Mouse (Mus musculus): ENCODE results near the gene Npas3. TPM values are rescaled to one million over a fixed set of nuclear protein-coding genes. Genes with fewer than 3 reads are reported as not detected.

The Npas3 gene
- polyA plus RNA-seq, 1 experiment from 2014 or later: 2.0 TPM

GRCm38 (mm10) chr12:54052939-54053338 lies 804.5 kb downstream of the Npas3 start:
- WGBS: 62% methylated on average over 3 of the region's 3 CpGs
- no peak for ATAC-seq (replicated peaks; ENCODE audit: low FRiP score)

DNA sequence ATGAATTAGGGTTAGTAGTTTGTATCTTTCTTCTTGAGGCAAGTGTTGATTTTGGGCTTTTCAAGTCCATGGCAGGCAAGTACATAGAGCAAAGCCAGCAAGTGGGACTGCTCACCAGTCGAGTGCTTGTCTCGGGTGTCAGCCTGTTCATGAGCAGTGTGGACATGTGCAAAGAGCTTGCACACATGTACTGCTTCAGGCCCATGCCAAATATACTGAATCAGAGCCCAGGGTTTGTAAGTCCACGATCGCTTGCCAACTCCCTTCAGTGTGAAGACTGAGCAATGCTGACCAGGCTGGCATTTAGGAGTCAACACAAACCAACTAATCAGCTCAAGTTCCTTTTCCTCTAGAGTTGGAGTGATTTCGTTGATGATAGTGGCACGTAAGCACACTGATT lies 805.1 kb downstream of the Npas3 start:
- Histone ChIP-seq H3K4me3 (ENCODE audit: low read depth, low read length) (no peak overlapping the region), H3K9me3 (ENCODE audit: control insufficient read depth, low read length) (no peaks in the 10 kb centered on the region), H3K4me1 (replicated peaks; ENCODE audit: control insufficient read depth, insufficient read depth, low read length) (no peaks in the 10 kb centered on the region), H3K4me2 (no peak overlapping the region), H3K9ac (ENCODE audit: low read depth, low read length) (no peak overlapping the region), H3K27ac (ENCODE audit: low read depth, low read length) (no peak overlapping the region), H3K27me3 (replicated peaks; ENCODE audit: control insufficient read depth, insufficient read depth, low read length) (no peaks in the 10 kb centered on the region; the same call in 1 of the 2 replicates), H3K36me3 (ENCODE audit: control insufficient read depth, insufficient read depth, low read length) (no peaks in the 10 kb centered on the region)
- ATAC-seq (replicated peaks; ENCODE audit: low FRiP score): no peak
- 90% methylated on average over 6 of the region's 6 CpGs for WGBS
- no peak for DNase-seq (ENCODE audit: low spot score)

More at GRCm38 (mm10) chr12:54052939-54053338, 804.5 kb downstream of the Npas3 start:
- Histone ChIP-seq H3K4me2 (no peak overlapping the region), H3K9ac (ENCODE audit: low read depth, low read length) (no peak overlapping the region), H3K27ac (ENCODE audit: low read depth, low read length) (no peak overlapping the region), H3K9me3 (ENCODE audit: control insufficient read depth, low read length) (no peaks in the 10 kb centered on the region), H3K4me3 (ENCODE audit: low read depth, low read length) (no peak overlapping the region), H3K4me1 (replicated peaks; ENCODE audit: control insufficient read depth, insufficient read depth, low read length) (no peaks in the 10 kb centered on the region), H3K27me3 (replicated peaks; ENCODE audit: control insufficient read depth, insufficient read depth, low read length) (no peaks in the 10 kb centered on the region; the same call in 1 of the 2 replicates), H3K36me3 (ENCODE audit: control insufficient read depth, insufficient read depth, low read length) (no peaks in the 10 kb centered on the region)
- DNase-seq (ENCODE audit: low spot score): no peak

DNA sequence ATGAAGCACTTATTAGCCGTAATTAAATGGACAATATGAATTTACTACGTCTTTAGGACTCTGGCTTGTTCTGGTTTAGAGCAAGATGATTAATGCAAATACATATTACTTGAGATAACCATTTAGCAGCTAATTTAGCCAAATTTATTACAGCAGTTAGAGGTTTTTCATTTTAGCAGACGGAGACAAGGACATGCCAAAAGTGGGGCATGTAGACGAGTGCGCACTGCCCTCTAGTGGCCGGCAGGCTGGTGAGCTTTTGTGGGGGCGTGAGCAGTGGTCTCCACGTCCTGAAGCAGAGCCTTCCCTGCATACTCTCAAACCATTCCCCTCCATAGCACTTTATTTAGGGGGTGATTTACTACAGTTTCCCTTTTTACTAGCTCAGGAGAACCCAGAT lies 812.3 kb downstream of the Npas3 start:
- Histone ChIP-seq H3K4me2 (no peak overlapping the region), H3K9ac (ENCODE audit: low read depth, low read length) (no peak overlapping the region), H3K36me3 (ENCODE audit: control insufficient read depth, insufficient read depth, low read length) (no peaks in the 10 kb centered on the region), H3K27me3 (replicated peaks; ENCODE audit: control insufficient read depth, insufficient read depth, low read length) (peaks cover 3% of the 10 kb centered on the region; the same call in 1 of the 2 replicates), H3K27ac (ENCODE audit: low read depth, low read length) (no peak overlapping the region), H3K9me3 (ENCODE audit: control insufficient read depth, low read length) (no peaks in the 10 kb centered on the region), H3K4me1 (replicated peaks; ENCODE audit: control insufficient read depth, insufficient read depth, low read length) (no peaks in the 10 kb centered on the region), H3K4me3 (ENCODE audit: low read depth, low read length) (no peak overlapping the region)
- ATAC-seq (replicated peaks; ENCODE audit: low FRiP score) (no peak), DNase-seq (ENCODE audit: low spot score) (peak; percentile 68)
- 18% methylated on average over 8 of the region's 8 CpGs for WGBS

DNA sequence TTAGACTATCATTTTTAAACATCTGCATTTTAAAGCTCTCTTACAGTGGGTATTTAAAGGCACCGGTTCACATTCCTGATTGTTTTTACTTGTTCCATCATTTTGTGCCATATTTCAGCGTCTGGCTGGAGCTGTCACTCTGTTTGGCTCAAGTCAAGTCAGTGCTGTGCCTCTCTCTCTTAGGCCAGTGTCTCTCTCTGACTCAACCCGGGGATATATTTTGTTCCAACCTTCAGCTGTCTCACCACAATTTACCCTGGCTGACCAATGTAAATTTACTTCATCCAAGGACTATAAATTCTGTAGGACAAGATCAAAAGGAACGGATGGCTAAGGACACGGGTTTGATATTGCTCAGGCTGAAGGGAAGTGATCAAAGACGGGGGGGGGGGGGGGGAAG lies 812.7 kb downstream of the Npas3 start:
- Histone ChIP-seq H3K9me3 (ENCODE audit: control insufficient read depth, low read length) (no peaks in the 10 kb centered on the region), H3K27ac (ENCODE audit: low read depth, low read length) (no peak overlapping the region), H3K27me3 (replicated peaks; ENCODE audit: control insufficient read depth, insufficient read depth, low read length) (peaks cover 3% of the 10 kb centered on the region; the same call in 1 of the 2 replicates), H3K4me3 (ENCODE audit: low read depth, low read length) (no peak overlapping the region), H3K4me1 (replicated peaks; ENCODE audit: control insufficient read depth, insufficient read depth, low read length) (no peaks in the 10 kb centered on the region), H3K36me3 (ENCODE audit: control insufficient read depth, insufficient read depth, low read length) (no peaks in the 10 kb centered on the region), H3K9ac (ENCODE audit: low read depth, low read length) (no peak overlapping the region), H3K4me2 (no peak overlapping the region)
- ATAC-seq (replicated peaks; ENCODE audit: low FRiP score) (no peak), DNase-seq (ENCODE audit: low spot score) (no peak)
- WGBS: 56% methylated on average over 6 of the region's 6 CpGs

GRCm38 (mm10) chr12:54064986-54065385 lies 816.5 kb downstream of the Npas3 start:
- no peak for ATAC-seq (replicated peaks; ENCODE audit: low FRiP score)
- WGBS: 77% methylated on average over 16 of the region's 16 CpGs

DNA sequence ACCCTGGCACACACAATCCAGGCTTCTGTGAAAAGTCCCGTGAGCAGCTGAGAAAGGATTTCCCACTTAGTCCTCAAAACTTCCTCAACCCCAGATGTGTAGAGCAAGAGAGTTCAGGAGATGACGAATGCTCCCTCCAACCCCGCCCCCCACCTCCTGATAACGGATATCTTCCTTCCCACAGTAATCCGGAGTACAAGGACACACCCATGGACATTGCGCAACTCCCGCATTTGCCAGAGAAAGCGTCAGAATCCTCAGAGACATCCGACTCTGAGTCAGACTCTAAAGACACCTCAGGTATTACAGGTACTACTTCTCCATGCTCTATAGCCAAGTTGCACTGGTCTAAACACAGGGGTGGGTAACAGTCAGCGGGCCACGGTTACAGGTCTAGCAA lies 817.1 kb downstream of the Npas3 start:
- H3K4me3 ChIP-seq (ENCODE audit: low read depth, low read length): no peak overlapping the region
- WGBS: 33% methylated on average over 11 of the region's 11 CpGs
- ATAC-seq (replicated peaks; ENCODE audit: low FRiP score) (no peak), DNase-seq (ENCODE audit: low spot score) (no peak)
- peaks cover 9% of the 10 kb centered on the region for H3K4me1 ChIP-seq (replicated peaks; ENCODE audit: control insufficient read depth, insufficient read depth, low read length)
- H3K36me3 ChIP-seq (ENCODE audit: control insufficient read depth, insufficient read depth, low read length): no peaks in the 10 kb centered on the region
- H3K4me2 ChIP-seq: no peak overlapping the region
- H3K9me3 ChIP-seq (ENCODE audit: control insufficient read depth, low read length): no peaks in the 10 kb centered on the region
- H3K9ac ChIP-seq (ENCODE audit: low read depth, low read length): no peak overlapping the region
- no peak overlapping the region for H3K27ac ChIP-seq (ENCODE audit: low read depth, low read length)
- H3K27me3 ChIP-seq (replicated peaks; ENCODE audit: control insufficient read depth, insufficient read depth, low read length): peaks cover 34% of the 10 kb centered on the region

More at GRCm38 (mm10) chr12:54064986-54065385, 816.5 kb downstream of the Npas3 start:
- Histone ChIP-seq H3K9ac (ENCODE audit: low read depth, low read length) (no peak overlapping the region), H3K9me3 (ENCODE audit: control insufficient read depth, low read length) (no peaks in the 10 kb centered on the region), H3K27me3 (replicated peaks; ENCODE audit: control insufficient read depth, insufficient read depth, low read length) (peaks cover 34% of the 10 kb centered on the region), H3K36me3 (ENCODE audit: control insufficient read depth, insufficient read depth, low read length) (no peaks in the 10 kb centered on the region), H3K4me2 (no peak overlapping the region), H3K27ac (ENCODE audit: low read depth, low read length) (no peak overlapping the region), H3K4me1 (replicated peaks; ENCODE audit: control insufficient read depth, insufficient read depth, low read length) (peaks cover 9% of the 10 kb centered on the region), H3K4me3 (ENCODE audit: low read depth, low read length) (no peak overlapping the region)
- DNase-seq (ENCODE audit: low spot score): no peak

DNA sequence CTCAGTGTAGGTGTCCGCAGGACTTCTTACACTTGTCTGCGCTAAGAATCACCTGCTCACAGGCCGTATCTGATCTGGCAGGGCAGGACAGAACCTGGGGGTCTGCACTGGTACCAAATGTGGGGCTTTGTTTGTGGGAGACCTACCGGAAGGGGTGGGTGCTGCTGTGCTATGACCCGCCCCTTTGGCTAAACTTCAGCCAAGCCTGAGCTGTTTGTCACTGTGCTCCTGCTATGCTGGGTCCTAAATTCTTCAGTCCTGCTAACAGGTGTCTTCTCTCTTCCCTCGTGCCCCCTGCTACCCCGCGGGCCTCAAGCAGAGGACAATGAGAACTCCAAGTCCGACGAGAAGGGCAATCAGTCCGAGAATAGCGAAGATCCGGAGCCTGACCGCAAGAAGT lies 818.9 kb downstream of the Npas3 start:
- Histone ChIP-seq H3K27me3 (replicated peaks; ENCODE audit: control insufficient read depth, insufficient read depth, low read length) (peaks cover 34% of the 10 kb centered on the region), H3K4me2 (peak overlapping the region; percentile 69), H3K9ac (ENCODE audit: low read depth, low read length) (no peak overlapping the region), H3K36me3 (ENCODE audit: control insufficient read depth, insufficient read depth, low read length) (no peaks in the 10 kb centered on the region), H3K4me3 (ENCODE audit: low read depth, low read length) (peak overlapping the region; percentile 40), H3K27ac (ENCODE audit: low read depth, low read length) (no peak overlapping the region), H3K9me3 (ENCODE audit: control insufficient read depth, low read length) (no peaks in the 10 kb centered on the region), H3K4me1 (replicated peaks; ENCODE audit: control insufficient read depth, insufficient read depth, low read length) (peaks cover 9% of the 10 kb centered on the region)
- DNase-seq (ENCODE audit: low spot score): peak; percentile 38
- 34% methylated on average over 14 of the region's 14 CpGs for WGBS
- ATAC-seq (replicated peaks; ENCODE audit: low FRiP score): no peak

GRCm38 (mm10) chr12:54067886-54068756 lies 819.6 kb downstream of the Npas3 start:
- 6% methylated on average over 82 of the region's 84 CpGs for WGBS
- no peak overlapping the region for H3K9ac ChIP-seq (ENCODE audit: low read depth, low read length)
- peak overlapping the region; percentile 69 for H3K4me2 ChIP-seq
- no peaks in the 10 kb centered on the region for H3K9me3 ChIP-seq (ENCODE audit: control insufficient read depth, low read length)
- peak; percentile 31; the same call in 1 of the 2 replicates for ATAC-seq (replicated peaks; ENCODE audit: low FRiP score)
- no peak overlapping the region for H3K27ac ChIP-seq (ENCODE audit: low read depth, low read length)
- peak overlapping the region; percentile 40 for H3K4me3 ChIP-seq (ENCODE audit: low read depth, low read length)
- H3K4me1 ChIP-seq (replicated peaks; ENCODE audit: control insufficient read depth, insufficient read depth, low read length): peaks cover 9% of the 10 kb centered on the region
- H3K36me3 ChIP-seq (ENCODE audit: control insufficient read depth, insufficient read depth, low read length): no peaks in the 10 kb centered on the region
- DNase-seq (ENCODE audit: low spot score): peak; percentile 58
- peaks cover 34% of the 10 kb centered on the region for H3K27me3 ChIP-seq (replicated peaks; ENCODE audit: control insufficient read depth, insufficient read depth, low read length)

DNA sequence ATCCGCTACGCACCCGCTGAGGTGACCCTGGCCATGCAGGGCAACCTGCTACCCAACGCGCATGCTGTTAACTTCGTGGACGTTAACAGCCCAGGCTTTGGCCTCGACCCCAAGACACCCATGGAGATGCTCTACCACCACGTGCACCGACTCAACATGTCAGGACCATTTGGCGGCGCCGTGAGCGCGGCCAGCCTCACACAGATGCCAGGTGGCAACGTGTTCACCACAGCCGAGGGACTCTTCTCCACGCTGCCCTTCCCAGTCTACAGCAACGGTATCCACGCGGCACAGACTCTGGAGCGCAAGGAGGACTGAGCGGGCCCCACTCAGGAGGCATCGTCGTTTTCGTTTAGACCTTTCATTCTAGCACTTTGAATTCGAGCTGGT lies 820.3 kb downstream of the Npas3 start:
- no peak for ATAC-seq (replicated peaks; ENCODE audit: low FRiP score)

More for the DNA sequence above, 820.3 kb downstream of the Npas3 start:
- Histone ChIP-seq H3K4me2 (peak overlapping the region; percentile 69), H3K4me3 (ENCODE audit: low read depth, low read length) (peak overlapping the region; percentile 40), H3K36me3 (ENCODE audit: control insufficient read depth, insufficient read depth, low read length) (no peaks in the 10 kb centered on the region), H3K4me1 (replicated peaks; ENCODE audit: control insufficient read depth, insufficient read depth, low read length) (peaks cover 9% of the 10 kb centered on the region), H3K27me3 (replicated peaks; ENCODE audit: control insufficient read depth, insufficient read depth, low read length) (peaks cover 34% of the 10 kb centered on the region), H3K9me3 (ENCODE audit: control insufficient read depth, low read length) (no peaks in the 10 kb centered on the region), H3K9ac (ENCODE audit: low read depth, low read length) (no peak overlapping the region), H3K27ac (ENCODE audit: low read depth, low read length) (no peak overlapping the region)
- DNase-seq (ENCODE audit: low spot score): peak; percentile 37
- 57% methylated on average over 27 of the region's 27 CpGs for WGBS
